Mouse (Mus musculus) hindbrain, embryonic 15.5 days (tissue): ENCODE measurements around the gene Itgb8. TPM values are rescaled to one million over a fixed set of nuclear protein-coding genes. Genes with fewer than 3 reads are reported as not detected.

ENCODE experiments used
- ATAC-seq: fragments of 200-750 bp; cut with Nextera tagmentation; 2 replicates; pipeline ENCODE4 v1.8.0; 2017; ENCODE audit warnings: low read depth, moderate number of reproducible peaks, moderate TSS enrichment; ENCODE audit not compliant: low FRiP score
- H3K27ac ChIP-seq: fragments of 300-500 bp; sonication (generic); replicated peaks from 2 replicates; pipeline ENCODE4 v1.5.1; 2015; ENCODE audit warnings: mild to moderate bottlenecking, inconsistent platforms
- H3K27me3 ChIP-seq: fragments of 300-500 bp; sonication (generic); 2 replicates; pipeline ENCODE4 v1.6.1; 2015; ENCODE audit warnings: control low read depth, inconsistent platforms
- H3K36me3 ChIP-seq: fragments of 300-500 bp; sonication (generic); 2 replicates; pipeline ENCODE4 v1.6.1; 2015; ENCODE audit warnings: control low read depth, inconsistent platforms
- H3K4me1 ChIP-seq: fragments of 300-500 bp; sonication (generic); replicated peaks from 2 replicates; pipeline ENCODE4 v1.6.1; 2015; ENCODE audit warnings: control low read depth, inconsistent platforms
- H3K4me2 ChIP-seq: fragments of 300-500 bp; sonication (generic); 2 replicates; pipeline ENCODE4 v1.6.1; 2015; ENCODE audit warnings: moderate library complexity, mild to moderate bottlenecking, inconsistent platforms
- H3K4me3 ChIP-seq: fragments of 300-500 bp; sonication (generic); 2 replicates; pipeline ENCODE4 v1.5.1; 2015; ENCODE audit warnings: mild to moderate bottlenecking, inconsistent platforms
- H3K9ac ChIP-seq: fragments of 300-500 bp; sonication (generic); 2 replicates; pipeline ENCODE4 v1.6.1; 2015; ENCODE audit warnings: inconsistent platforms
- H3K9me3 ChIP-seq: fragments of 300-500 bp; sonication (generic); 2 replicates; pipeline ENCODE4 v1.6.1; 2016; ENCODE audit warnings: control low read depth, inconsistent platforms
- WGBS: fragments of 180-500 bp; shearing (Covaris S2); methylation state at CpG from one replicate; pipeline ENCODE4 v1.1.7; 2015; 5-methylcytosine and 5-hydroxymethylcytosine counted together
- polyA plus RNA-seq: library from polyadenylated mRNA; unstranded; fragments of >200 nt; fragmentation: Nextera tagmentation; extraction: Ambion mirVana; gene quantifications from 2 replicates; pipeline ENCODE4 v1.2.1, GENCODE M21; 2015

Gene Itgb8
- polyA plus RNA-seq, 1 experiment from 2014 or later = 9.9 TPM

- Histone ChIP-seq H3K27me3 (no peaks in the 10 kb centered on the region), H3K36me3 (no peaks in the 10 kb centered on the region), H3K4me2 (no peak overlapping the region), H3K9ac (no peak overlapping the region), H3K27ac (0 out of 2 replicates have a peak overlapping the region, but pooled peaks have one; percentile 11), H3K4me3 (no peak overlapping the region), H3K9me3 (no peaks in the 10 kb centered on the region), H3K4me1 (no peaks in the 10 kb centered on the region)
- 56% methylated on average over 6 of the region's 6 CpGs for WGBS
- ATAC-seq = peak; percentile 75; the same call in 1 of the 2 replicates
Measured at GRCm38 (mm10) chr12:119206711-119207463, 31.7 kb downstream of the Itgb8 start.

DNA sequence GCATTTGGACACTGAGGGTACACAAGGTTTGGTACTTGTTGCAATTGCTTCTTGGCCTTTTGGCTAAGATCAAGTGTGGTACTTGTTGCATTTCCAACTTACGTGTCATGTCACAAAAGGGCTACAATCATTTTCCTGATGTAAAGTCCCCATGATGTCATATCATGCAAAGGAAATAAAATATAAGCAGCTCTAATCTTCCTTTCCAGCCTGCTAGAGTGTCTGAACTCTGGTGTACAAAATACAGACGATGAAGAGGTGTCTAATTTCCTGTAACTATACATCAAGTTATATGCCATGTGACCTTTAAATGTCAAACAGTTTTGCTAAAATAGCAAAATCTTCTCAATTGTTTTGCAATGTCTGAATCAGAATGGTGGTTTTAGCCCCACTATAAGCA lies 34.2 kb downstream of the Itgb8 start:
- no peaks in the 10 kb centered on the region for H3K9me3 ChIP-seq
- no peaks in the 10 kb centered on the region for H3K4me1 ChIP-seq
- H3K4me3 ChIP-seq = no peak overlapping the region
- H3K36me3 ChIP-seq = no peaks in the 10 kb centered on the region
- H3K9ac ChIP-seq = no peak overlapping the region
- 89% methylated on average over 2 of the region's 2 CpGs for WGBS
- H3K27ac ChIP-seq = no peak overlapping the region
- ATAC-seq = no peak
- H3K4me2 ChIP-seq = no peak overlapping the region
- H3K27me3 ChIP-seq = no peaks in the 10 kb centered on the region

DNA sequence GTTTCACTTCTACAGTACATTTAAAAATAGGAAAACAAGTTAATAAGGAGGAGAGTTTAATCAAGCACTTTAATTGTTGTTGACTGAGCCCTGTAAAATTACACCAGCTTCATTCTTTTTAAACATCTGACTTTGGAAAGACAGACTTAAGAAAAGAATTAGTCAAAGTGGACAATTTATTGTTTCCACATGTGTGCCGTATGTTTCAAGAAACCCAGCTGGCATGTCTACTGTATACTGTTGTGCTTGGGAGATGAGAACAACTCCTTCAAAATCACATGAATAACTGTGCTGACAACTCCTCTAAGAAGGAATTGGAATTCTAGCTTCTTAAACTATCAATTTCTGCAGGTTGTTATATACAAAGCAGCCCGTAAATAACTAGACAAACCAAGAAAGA lies 35.8 kb downstream of the Itgb8 start:
- H3K36me3 ChIP-seq = no peaks in the 10 kb centered on the region
- no peak overlapping the region for H3K4me2 ChIP-seq
- no peaks in the 10 kb centered on the region for H3K27me3 ChIP-seq
- no peak overlapping the region for H3K27ac ChIP-seq
- no peaks in the 10 kb centered on the region for H3K4me1 ChIP-seq
- ATAC-seq = no peak
- WGBS = 79% methylated on average over 2 of the region's 2 CpGs
- no peaks in the 10 kb centered on the region for H3K9me3 ChIP-seq
- no peak overlapping the region for H3K4me3 ChIP-seq
- no peak overlapping the region for H3K9ac ChIP-seq

- H3K36me3 ChIP-seq = no peaks in the 10 kb centered on the region
Measured at GRCm38 (mm10) chr12:119195145-119195544, 43.5 kb downstream of the Itgb8 start.

GRCm38 (mm10) chr12:119189814-119190213 lies 48.8 kb downstream of the Itgb8 start:
- Histone ChIP-seq H3K36me3 (0 out of 2 replicates have a peak, but pooled peaks cover 4% of the 10 kb centered on the region), H3K4me3 (no peak overlapping the region), H3K27me3 (no peaks in the 10 kb centered on the region), H3K27ac (no peak overlapping the region), H3K4me1 (no peaks in the 10 kb centered on the region), H3K4me2 (no peak overlapping the region), H3K9me3 (no peaks in the 10 kb centered on the region), H3K9ac (no peak overlapping the region)
- 85% methylated on average over 8 of the region's 8 CpGs for WGBS
- no peak for ATAC-seq

More at GRCm38 (mm10) chr12:119195145-119195544, 43.5 kb downstream of the Itgb8 start:
- Histone ChIP-seq H3K9ac (no peak overlapping the region), H3K9me3 (no peaks in the 10 kb centered on the region), H3K4me3 (no peak overlapping the region), H3K4me1 (no peaks in the 10 kb centered on the region), H3K27me3 (no peaks in the 10 kb centered on the region), H3K4me2 (no peak overlapping the region), H3K27ac (no peak overlapping the region)
- ATAC-seq = no peak

DNA sequence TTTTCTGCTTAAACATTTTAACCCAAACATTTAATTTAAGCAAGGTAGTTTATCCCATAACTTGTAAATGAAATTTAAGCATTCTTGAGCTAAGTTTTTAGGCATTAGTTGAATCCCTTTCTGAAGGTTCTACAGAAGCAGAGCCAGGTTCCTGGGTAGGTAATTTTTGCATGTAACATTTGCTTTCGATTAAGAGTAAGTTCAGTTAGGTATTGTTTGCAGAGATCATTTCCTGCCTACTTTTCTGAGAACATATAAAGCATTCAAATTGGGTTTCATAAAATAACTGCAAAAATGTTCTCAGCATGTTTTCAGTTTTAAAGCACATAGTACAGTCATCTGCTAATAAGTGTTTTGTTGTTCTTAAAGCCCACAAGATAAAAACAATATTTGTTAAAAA lies 53.2 kb downstream of the Itgb8 start:
- Histone ChIP-seq H3K27me3 (no peaks in the 10 kb centered on the region), H3K9me3 (no peaks in the 10 kb centered on the region), H3K4me3 (no peak overlapping the region), H3K4me2 (no peak overlapping the region), H3K36me3 (0 out of 2 replicates have a peak, but pooled peaks cover 4% of the 10 kb centered on the region), H3K4me1 (no peaks in the 10 kb centered on the region), H3K27ac (no peak overlapping the region), H3K9ac (no peak overlapping the region)
- WGBS = 85% methylated on average over 1 of the region's 1 CpGs
- no peak for ATAC-seq

DNA sequence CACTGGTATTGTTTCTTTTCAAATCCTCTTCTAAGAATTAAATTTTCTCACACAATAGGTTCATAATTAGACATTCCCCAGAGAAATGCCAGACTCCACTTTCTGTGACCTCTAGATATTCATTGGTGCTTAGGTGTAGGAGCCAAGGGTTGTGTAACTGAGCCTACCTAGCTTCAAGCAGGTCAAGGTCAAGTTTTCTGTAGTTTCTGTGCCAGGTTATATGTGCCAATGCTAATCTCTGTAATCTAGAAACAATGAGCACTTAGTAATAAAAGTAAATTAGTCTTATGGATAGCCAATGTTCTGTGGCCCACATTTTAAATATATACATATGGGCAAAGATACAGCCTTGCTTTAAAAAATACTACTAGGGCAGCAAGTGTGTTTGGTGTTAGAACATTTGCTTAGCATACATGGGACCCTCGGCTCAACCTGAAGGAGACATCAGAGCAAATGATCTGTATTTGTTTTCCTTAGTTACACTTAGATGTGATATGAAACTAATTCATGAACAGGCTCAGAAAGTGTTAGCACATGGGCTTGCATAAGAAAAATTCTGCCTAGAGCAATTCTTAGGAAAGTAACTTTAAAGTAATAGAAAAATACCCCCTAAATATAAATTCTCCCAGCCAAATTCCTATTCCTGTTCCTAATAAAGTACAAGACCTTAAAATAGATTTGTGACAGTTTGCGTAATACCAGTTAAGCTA lies 56.2 kb downstream of the Itgb8 start:
- 92% methylated on average over 2 of the region's 2 CpGs for WGBS
- Histone ChIP-seq H3K4me3 (no peak overlapping the region), H3K27ac (no peak overlapping the region), H3K4me2 (no peak overlapping the region), H3K36me3 (no peaks in the 10 kb centered on the region), H3K9ac (no peak overlapping the region), H3K27me3 (no peaks in the 10 kb centered on the region), H3K9me3 (no peaks in the 10 kb centered on the region), H3K4me1 (no peaks in the 10 kb centered on the region)
- ATAC-seq = no peak

DNA sequence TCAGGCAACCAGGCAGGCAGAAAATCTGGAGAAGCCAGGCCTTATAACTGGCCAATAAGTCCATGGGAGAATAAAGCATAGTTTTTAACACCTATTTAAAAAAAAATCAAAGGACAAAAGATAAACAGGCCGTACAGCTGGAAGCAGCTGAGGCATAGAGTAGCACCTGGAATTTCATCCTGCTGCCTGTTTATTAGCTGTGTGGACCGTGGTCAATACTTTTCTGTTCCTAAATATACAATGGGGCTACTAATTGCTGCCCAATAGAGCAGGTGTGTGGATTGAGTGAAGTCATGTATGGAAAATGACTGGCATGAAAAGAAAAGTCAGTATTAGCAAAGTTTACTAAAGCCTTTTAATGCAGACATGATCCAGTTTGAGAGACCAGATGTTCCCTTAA lies 62.6 kb downstream of the Itgb8 start:
- no peak for ATAC-seq
- 88% methylated on average over 2 of the region's 2 CpGs for WGBS
- Histone ChIP-seq H3K9ac (no peak overlapping the region), H3K36me3 (no peaks in the 10 kb centered on the region), H3K4me3 (no peak overlapping the region), H3K27me3 (no peaks in the 10 kb centered on the region), H3K4me2 (no peak overlapping the region), H3K27ac (no peak overlapping the region), H3K9me3 (no peaks in the 10 kb centered on the region), H3K4me1 (no peaks in the 10 kb centered on the region)

DNA sequence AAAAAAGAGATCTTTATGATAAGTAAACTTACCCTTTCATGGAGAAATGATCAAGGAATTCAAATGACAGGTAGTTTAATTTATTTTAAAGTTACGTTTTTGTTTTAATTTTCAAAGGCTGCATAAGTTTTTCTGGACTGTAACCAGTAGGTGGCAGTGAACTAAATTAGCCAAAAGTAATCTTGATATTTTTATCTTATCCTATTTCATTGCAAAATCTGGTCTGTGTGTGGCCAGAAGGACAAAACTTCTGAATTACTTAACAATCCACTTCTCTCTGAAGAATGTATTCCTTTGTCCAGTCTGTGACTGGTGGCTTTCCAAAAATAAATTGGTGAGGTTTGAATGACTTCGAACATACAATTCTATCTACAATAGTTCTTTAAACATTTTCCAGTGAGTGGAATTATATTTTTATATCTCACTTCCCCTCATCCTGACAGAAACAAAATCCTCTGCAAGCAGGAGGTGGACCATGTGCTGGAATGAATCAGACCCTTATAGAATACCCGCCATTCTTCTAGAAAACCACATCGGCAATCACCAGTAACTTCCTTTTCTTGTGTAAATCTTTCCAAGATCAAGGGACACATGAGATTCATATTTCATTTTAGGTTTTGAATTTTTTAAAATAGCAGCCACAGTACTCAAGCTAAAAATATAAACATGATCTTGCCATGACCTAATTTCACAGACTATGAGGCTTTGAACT lies 68.6 kb downstream of the Itgb8 start:
- Histone ChIP-seq H3K27me3 (no peaks in the 10 kb centered on the region), H3K4me1 (0 out of 2 replicates have a peak, but pooled peaks cover 3% of the 10 kb centered on the region), H3K36me3 (peaks cover 3% of the 10 kb centered on the region; the same call in 1 of the 2 replicates), H3K27ac (no peak overlapping the region), H3K4me2 (no peak overlapping the region), H3K9ac (no peak overlapping the region), H3K4me3 (no peak overlapping the region), H3K9me3 (no peaks in the 10 kb centered on the region)
- no peak for ATAC-seq
- 87% methylated on average over 4 of the region's 4 CpGs for WGBS

DNA sequence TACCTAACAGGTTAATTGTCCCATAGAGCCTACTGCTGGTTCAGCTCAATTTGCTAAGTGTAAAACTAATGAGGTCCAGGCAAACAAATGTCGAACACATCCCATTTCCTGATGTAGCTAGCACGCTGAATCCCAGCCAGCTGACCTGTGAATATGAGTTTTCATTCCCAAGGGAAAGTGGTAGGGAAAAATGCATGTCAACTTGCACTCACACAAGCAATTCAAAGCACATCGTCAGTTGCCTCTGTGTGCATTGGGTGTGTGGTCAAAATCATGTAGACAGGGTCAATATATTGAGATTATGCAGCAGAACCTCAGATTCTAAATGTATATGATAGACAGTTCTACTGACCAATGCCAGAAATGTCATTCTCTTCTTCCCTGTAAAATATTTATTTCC lies 69.5 kb downstream of the Itgb8 start:
- no peak for ATAC-seq
- H3K27me3 ChIP-seq = no peaks in the 10 kb centered on the region

GRCm38 (mm10) chr12:119165115-119165514 lies 73.5 kb downstream of the Itgb8 start:
- Histone ChIP-seq H3K9me3 (no peaks in the 10 kb centered on the region), H3K27ac (0 out of 2 replicates have a peak overlapping the region, but pooled peaks have one; percentile 58), H3K27me3 (no peaks in the 10 kb centered on the region), H3K4me2 (no peak overlapping the region), H3K36me3 (peaks cover 8% of the 10 kb centered on the region), H3K9ac (no peak overlapping the region), H3K4me3 (no peak overlapping the region), H3K4me1 (peaks cover 14% of the 10 kb centered on the region; the same call in 1 of the 2 replicates)
- no peak for ATAC-seq
- 87% methylated on average over 2 of the region's 2 CpGs for WGBS

More for the DNA sequence above, 69.5 kb downstream of the Itgb8 start:
- H3K27ac ChIP-seq = no peak overlapping the region
- peaks cover 3% of the 10 kb centered on the region; the same call in 1 of the 2 replicates for H3K36me3 ChIP-seq
- H3K4me2 ChIP-seq = no peak overlapping the region
- 54% methylated on average over 3 of the region's 3 CpGs for WGBS
- H3K9me3 ChIP-seq = no peaks in the 10 kb centered on the region
- no peak overlapping the region for H3K4me3 ChIP-seq
- peaks cover 12% of the 10 kb centered on the region; the same call in 1 of the 2 replicates for H3K4me1 ChIP-seq
- H3K9ac ChIP-seq = no peak overlapping the region

DNA sequence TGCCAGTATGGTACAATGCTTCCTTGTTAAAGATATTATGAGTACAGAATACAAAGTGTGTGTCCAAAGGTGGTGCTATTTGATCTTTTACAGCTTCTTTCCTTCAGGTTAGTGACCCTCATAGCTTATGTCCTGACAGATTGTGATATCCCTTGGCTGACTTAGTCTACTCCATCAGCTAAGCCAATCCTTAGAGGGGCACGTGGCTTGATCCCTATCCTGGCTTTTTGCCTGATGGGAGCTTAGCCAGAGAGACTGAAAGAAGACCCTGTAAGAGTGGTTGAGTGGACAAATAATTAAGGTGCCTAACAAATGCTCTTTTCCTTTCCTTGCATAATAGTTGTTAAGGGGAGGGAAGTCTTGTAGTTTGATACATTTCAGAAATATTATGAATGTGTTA lies 73.9 kb downstream of the Itgb8 start:
- ATAC-seq = peak; percentile 82
- H3K9ac ChIP-seq = no peak overlapping the region
- no peak overlapping the region for H3K4me2 ChIP-seq
- no peak overlapping the region for H3K4me3 ChIP-seq
- 52% methylated on average over 1 of the region's 1 CpGs for WGBS
- H3K4me1 ChIP-seq = peaks cover 14% of the 10 kb centered on the region; the same call in 1 of the 2 replicates
- peak overlapping the region; percentile 58; the same call in 1 of the 2 replicates for H3K27ac ChIP-seq
- H3K27me3 ChIP-seq = no peaks in the 10 kb centered on the region
- H3K9me3 ChIP-seq = no peaks in the 10 kb centered on the region
- H3K36me3 ChIP-seq = peaks cover 8% of the 10 kb centered on the region
